Mouse (Mus musculus) ES-Bruce4 (cell line): ENCODE measurements around the gene Slc39a11. TPM values are rescaled to one million over a fixed set of nuclear protein-coding genes. Genes with fewer than 3 reads are reported as not detected.

Experiments
- H3K27ac ChIP-seq: 2 replicates; pipeline ENCODE4 v1.5.1; 2012; ENCODE audit warnings: low read length, inconsistent platforms; ENCODE audit not compliant: insufficient read depth
- H3K27me3 ChIP-seq: 2 replicates; pipeline ENCODE4 v1.6.1; 2012; ENCODE audit warnings: mild to moderate bottlenecking, low read length, inconsistent platforms; ENCODE audit not compliant: control insufficient read depth, poor library complexity, insufficient read depth, severe bottlenecking
- H3K36me3 ChIP-seq: 2 replicates; pipeline ENCODE4 v1.6.1; 2012; ENCODE audit warnings: inconsistent platforms, mild to moderate bottlenecking, low read length, moderate library complexity; ENCODE audit not compliant: control insufficient read depth, poor library complexity, insufficient read depth, severe bottlenecking
- H3K4me1 ChIP-seq: one replicate; pipeline ENCODE4 v1.8.1; 2011; ENCODE audit warnings: low read length; ENCODE audit not compliant: control insufficient read depth, insufficient read depth
- H3K4me3 ChIP-seq: 2 replicates; pipeline ENCODE4 v1.5.1; 2011; ENCODE audit warnings: low read depth, mild to moderate bottlenecking, low read length
- H3K9ac ChIP-seq: 2 replicates; pipeline ENCODE4 v1.6.1; 2012; ENCODE audit warnings: low read depth, mild to moderate bottlenecking, inconsistent platforms; ENCODE audit not compliant: poor library complexity, severe bottlenecking
- H3K9me3 ChIP-seq: replicated peaks from 2 replicates; pipeline ENCODE4 v1.6.1; 2012; ENCODE audit warnings: mild to moderate bottlenecking, low read length, inconsistent platforms; ENCODE audit not compliant: control insufficient read depth, poor library complexity, insufficient read depth, severe bottlenecking
- CTCF ChIP-seq: IDR thresholded peaks from one replicate; pipeline ENCODE4 v1.8.1; 2011; ENCODE audit warnings: low read depth, low read length
- EP300 ChIP-seq: IDR thresholded peaks from 2 replicates; pipeline ENCODE4 v1.6.1; 2011; ENCODE audit warnings: low read depth, low read length; ENCODE audit not compliant: insufficient read depth
- POLR2A ChIP-seq: IDR thresholded peaks from one replicate; pipeline ENCODE4 v1.8.1; 2011; ENCODE audit warnings: low read length; ENCODE audit not compliant: insufficient read depth
- polyA plus RNA-seq: library from polyadenylated mRNA; stranded (reverse); fragments of >200 nt; gene quantifications from 2 replicates; pipeline ENCODE4 v1.2.4, GENCODE M21; 2011; ENCODE audit warnings: low read depth; ENCODE audit not compliant: missing spikeins, insufficient read depth, insufficient read length

Gene Slc39a11
- polyA plus RNA-seq, 1 experiment = 7.4 TPM

DNA sequence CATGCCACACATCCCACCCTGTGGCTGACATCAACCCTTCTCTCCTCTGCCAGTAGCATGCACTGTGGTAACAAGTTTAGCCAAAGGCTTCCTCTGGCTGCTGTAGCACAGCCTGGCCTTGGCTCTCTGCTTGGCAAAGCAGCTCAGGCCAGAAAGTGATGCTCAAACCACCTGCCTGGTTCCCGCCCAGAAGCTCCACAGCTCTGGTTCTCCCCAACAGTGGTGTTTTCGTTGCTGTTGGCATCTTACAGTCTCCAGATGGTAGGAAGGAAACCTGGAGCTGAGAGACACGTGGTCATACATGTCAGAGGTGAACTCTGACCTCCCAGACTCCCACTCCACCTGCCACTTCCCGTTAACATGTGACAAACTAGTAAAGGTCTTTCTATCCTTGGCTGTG, 127.2 kb downstream of the Slc39a11 start:
- Histone ChIP-seq H3K27ac (no peak overlapping the region), H3K36me3 (no peaks in the 10 kb centered on the region), H3K9me3 (no peaks in the 10 kb centered on the region), H3K9ac (no peak overlapping the region), H3K27me3 (no peaks in the 10 kb centered on the region), H3K4me1 (no peaks in the 10 kb centered on the region), H3K4me3 (no peak overlapping the region)
- TF ChIP-seq EP300 (no peak), CTCF (no peak), POLR2A (no peak)

DNA sequence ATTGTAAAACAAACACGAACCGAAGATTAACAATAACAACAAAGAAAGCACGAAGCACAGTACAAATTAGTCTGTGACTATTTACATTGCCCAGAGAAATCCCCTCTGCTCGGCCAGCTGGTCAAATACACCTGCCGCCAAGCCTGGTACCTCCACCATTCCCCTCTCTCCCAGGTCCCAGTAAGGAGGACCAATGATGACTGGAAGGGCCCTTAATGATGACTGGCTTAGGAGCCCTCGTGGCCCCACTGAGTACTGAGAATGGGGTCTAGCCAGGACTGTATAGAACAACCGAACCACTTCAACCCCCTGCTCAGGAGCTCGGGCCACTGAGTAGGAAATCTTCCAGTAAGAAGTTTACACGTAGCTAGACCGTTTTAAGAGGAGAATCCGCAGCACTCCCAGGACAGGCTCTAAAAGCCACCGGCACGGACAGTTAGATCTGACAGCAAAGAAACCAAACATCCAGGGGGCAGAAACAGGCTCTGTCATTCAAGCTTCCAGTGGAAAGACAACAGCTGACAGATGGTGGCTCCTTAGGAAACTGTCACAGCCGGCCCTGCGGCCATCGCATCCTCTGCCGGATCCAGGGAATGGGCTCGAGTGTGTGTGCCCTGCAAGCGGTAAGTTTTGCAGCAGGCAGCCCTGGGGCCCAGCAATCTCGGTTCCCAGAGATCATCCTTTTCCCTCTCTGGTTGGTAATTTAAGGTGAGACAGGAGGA, 128.2 kb downstream of the Slc39a11 start:
- Histone ChIP-seq H3K9ac (no peak overlapping the region), H3K9me3 (no peaks in the 10 kb centered on the region), H3K36me3 (no peaks in the 10 kb centered on the region), H3K27me3 (no peaks in the 10 kb centered on the region), H3K27ac (no peak overlapping the region), H3K4me1 (no peaks in the 10 kb centered on the region), H3K4me3 (no peak overlapping the region)
- TF ChIP-seq CTCF (no peak), EP300 (no peak), POLR2A (no peak)

DNA sequence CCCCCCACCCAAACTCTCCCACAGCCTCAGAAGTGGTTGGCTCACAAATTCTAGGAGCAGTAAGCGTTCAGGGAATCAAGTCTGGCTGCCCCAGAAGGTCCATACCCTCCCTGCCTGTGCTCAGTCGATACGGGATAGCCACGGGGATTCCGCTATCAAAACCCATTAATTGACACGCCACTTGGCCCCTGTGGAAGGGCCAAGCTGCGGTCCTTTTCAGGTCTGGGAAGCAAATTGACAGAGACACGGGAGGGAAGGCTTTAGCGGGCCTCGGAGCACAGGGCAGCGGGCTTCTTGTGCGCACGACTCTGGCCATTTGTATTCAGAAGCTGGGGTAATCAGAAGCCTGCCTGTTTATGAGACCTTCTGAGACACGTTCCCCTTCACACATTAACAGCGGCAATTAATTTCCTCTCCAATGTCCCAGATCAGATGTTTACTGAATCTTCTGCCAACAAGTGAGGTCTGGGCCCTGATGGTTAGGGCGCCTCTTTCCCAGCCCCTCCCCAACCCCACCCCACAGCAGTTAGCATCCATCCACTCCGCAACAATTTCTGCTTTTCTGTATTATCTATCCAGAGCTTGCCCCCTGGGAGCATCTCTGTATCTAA, 128.9 kb downstream of the Slc39a11 start:
- Histone ChIP-seq H3K4me1 (no peaks in the 10 kb centered on the region), H3K9me3 (no peaks in the 10 kb centered on the region), H3K4me3 (no peak overlapping the region), H3K27me3 (no peaks in the 10 kb centered on the region), H3K36me3 (no peaks in the 10 kb centered on the region), H3K27ac (no peak overlapping the region), H3K9ac (no peak overlapping the region)
- TF ChIP-seq CTCF = no peak
- TF ChIP-seq EP300 = no peak
- TF ChIP-seq POLR2A = no peak

DNA sequence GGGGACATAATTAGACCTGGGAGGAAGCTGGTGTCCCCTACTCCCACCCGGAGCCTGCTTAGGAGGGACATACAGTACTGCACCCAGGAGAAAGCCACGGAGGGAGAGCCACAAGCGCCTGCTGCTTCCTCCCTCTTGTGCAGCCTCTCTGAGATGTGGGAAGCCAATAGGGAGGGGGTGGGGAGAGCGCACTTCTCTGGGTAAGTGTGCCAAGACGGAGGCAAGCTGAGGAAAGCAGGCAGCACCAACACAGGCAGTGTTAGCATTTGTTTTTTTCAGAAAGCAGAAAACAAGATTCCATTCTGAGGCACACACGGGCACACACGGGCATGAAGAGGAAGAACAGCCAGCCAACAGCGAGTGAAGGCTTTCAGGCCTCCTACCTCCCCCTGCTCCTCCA, 129.5 kb downstream of the Slc39a11 start:
- H3K27me3 ChIP-seq = no peaks in the 10 kb centered on the region
- no peak overlapping the region for H3K4me3 ChIP-seq
- H3K9ac ChIP-seq = no peak overlapping the region
- H3K36me3 ChIP-seq = no peaks in the 10 kb centered on the region
- TF ChIP-seq CTCF (no peak), EP300 (no peak), POLR2A (no peak)
- H3K4me1 ChIP-seq = no peaks in the 10 kb centered on the region
- H3K9me3 ChIP-seq = no peaks in the 10 kb centered on the region
- H3K27ac ChIP-seq = no peak overlapping the region

DNA sequence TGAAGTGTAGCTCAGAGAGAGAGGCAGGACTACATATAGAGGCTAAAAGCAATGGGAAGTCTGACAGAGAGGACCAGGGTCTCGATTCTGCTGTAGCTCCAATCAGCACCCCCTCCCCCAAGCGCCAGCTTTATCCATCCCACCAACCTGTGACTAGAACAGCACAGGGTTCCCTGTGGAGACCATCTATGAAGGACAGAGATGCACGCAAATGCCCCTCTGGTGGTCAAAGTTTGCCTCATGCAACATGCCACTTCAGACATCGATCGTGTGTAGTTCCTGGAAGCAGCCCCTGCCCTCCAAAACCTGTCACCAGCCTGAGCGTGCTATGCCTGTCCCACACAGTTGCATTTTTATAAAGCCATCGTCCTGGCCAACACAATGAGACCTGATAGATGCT, 129.9 kb downstream of the Slc39a11 start:
- H3K9ac ChIP-seq = no peak overlapping the region
- no peaks in the 10 kb centered on the region for H3K4me1 ChIP-seq
- no peaks in the 10 kb centered on the region for H3K36me3 ChIP-seq
- H3K4me3 ChIP-seq = no peak overlapping the region
- no peaks in the 10 kb centered on the region for H3K9me3 ChIP-seq
- H3K27me3 ChIP-seq = no peaks in the 10 kb centered on the region
- no peak for TF ChIP-seq EP300
- TF ChIP-seq CTCF = no peak
- TF ChIP-seq POLR2A = no peak
- H3K27ac ChIP-seq = no peak overlapping the region

DNA sequence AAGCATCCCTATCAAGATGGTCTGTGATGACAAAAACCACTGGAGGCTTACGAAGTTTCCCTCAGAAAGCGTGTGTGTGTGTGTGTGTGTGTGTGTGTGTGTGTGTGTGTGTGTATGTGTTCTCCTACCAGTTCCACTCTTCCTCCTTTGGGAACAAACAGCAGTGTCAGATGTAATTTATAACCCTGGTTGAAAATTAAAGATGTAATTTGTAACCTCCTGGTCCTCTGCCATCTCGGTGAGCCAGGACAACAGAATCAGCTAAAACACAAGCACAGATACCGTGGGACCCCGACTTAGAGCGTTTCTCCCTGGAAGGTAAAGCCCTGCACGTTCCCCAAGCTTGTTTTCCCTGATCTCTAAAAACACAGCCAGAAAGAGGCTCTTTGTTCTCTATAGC, 131.7 kb downstream of the Slc39a11 start:
- Histone ChIP-seq H3K36me3 (no peaks in the 10 kb centered on the region), H3K4me1 (no peaks in the 10 kb centered on the region), H3K9ac (no peak overlapping the region), H3K4me3 (no peak overlapping the region), H3K27ac (no peak overlapping the region), H3K27me3 (no peaks in the 10 kb centered on the region), H3K9me3 (no peaks in the 10 kb centered on the region)
- TF ChIP-seq EP300 (no peak), POLR2A (no peak), CTCF (no peak)
